Mouse (Mus musculus) cortical plate, adult 2 months (tissue): Measurements from ENCODE around the gene Rpp21.

Experiments
- CTCF ChIP-seq: fragments of 200-500 bp; IDR thresholded peaks from 2 replicates; pipeline ENCODE4 v1.5.1; 2011; ENCODE audit warnings: mild to moderate bottlenecking, control low read depth, low read length; ENCODE audit not compliant: insufficient read depth; ENCODE audit errors: extremely low read depth
- POLR2A ChIP-seq: fragments of 200-500 bp; IDR thresholded peaks from 2 replicates; pipeline ENCODE4 v1.6.1; 2011; ENCODE audit warnings: mild to moderate bottlenecking, low read length, control low read depth; ENCODE audit not compliant: insufficient read depth; ENCODE audit errors: extremely low read depth

DNA sequence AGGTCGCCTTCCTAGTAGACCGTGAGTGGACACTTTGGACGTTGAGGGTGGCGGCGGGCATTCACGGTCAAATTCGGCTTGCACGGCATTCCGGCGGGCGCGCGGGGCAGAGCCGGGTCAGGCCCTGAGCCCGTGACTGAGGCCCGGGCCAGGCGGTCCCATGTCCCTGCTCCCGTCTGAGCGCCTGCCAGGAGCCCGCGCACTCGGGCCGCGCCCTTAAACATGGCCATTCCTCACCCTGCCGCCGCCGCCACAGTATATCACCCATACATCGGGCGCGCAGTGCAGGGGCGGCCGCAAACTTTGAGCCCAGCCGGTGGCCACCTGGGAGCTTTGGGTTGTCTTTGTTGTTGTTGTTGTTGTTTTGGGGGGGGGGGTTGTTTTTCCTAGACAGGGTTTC is 9.0 kb downstream of the Rpp21 start:
- TF ChIP-seq POLR2A, result no peak
- no peak for TF ChIP-seq CTCF
